Mouse (Mus musculus) thymus, postnatal 0 days (tissue): ENCODE data around the gene Gm17482. TPM values are rescaled to one million over a fixed set of nuclear protein-coding genes. Genes with fewer than 3 reads are reported as not detected.

ENCODE experiments used
- DNase-seq: peaks from one replicate; pipeline ENCODE4 v3.0.0-alpha.2; 2015; ENCODE audit warnings: low spot score
- polyA plus RNA-seq: library from polyadenylated mRNA; unstranded; fragments of >200 nt; fragmentation: Nextera tagmentation; extraction: Ambion mirVana; gene quantifications from 2 replicates; pipeline ENCODE4 v1.2.1, GENCODE M21; 2015

Gm17482 gene
- polyA plus RNA-seq, 1 experiment from 2014 or later = not detected

DNA sequence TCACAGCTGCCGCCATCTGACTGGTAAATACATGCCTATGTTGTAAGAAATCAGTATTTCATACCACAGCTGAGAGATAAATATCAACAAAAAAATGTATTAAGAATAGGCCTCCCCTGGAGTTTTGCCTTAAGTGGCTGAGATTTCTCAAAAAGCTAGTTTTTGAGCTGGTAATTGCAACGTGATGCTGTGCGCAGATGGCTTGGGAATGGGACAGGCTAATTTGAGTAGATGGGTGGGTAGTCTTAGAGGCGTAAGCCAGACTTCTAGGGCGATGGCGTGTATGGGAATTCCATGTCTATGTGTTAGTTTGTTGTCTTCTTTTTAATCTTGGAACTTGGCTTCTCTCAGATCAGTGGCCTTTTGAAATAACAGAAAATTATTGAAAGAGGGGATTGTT, 64.7 kb downstream of the Gm17482 start:
- DNase-seq = no peak

DNA sequence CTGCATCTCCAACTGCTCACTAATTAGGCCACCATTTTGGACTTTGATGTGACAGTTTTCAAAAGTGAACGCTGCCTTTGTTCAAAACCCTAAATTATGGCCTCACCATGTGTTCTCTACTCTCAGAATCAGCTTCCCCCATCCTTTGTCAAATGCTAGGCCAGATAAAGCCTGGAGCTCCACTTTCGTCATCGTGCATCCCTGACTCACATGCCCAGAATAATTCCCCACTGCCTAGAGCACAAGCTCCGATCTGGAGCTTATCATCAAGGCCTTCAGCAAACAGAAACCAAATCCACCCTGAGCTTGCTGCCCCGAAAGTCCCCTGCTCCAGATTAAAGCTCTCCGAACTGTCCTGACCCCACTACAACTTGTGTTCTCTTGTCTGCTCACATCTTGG, 65.5 kb downstream of the Gm17482 start:
- DNase-seq = no peak

DNA sequence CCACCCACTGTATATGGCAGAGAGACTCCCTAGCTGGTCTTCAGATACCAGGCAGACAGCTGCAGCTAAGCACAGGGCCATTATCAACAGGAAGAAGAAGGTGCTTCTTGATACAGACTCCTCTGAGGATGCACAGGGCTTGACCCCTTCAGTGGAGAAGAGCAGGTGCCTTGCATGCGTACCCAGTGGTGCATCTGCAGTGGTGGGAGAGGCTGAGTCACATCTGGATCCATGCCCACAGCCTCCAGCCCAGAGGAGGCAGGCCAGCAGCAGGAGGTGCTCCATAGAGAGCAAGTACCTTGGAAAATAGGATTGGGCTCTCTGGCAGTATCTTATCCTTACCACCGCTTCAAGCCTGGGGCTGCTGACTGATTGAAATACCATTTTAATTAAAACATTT, 66.7 kb downstream of the Gm17482 start:
- DNase-seq = no peak

DNA sequence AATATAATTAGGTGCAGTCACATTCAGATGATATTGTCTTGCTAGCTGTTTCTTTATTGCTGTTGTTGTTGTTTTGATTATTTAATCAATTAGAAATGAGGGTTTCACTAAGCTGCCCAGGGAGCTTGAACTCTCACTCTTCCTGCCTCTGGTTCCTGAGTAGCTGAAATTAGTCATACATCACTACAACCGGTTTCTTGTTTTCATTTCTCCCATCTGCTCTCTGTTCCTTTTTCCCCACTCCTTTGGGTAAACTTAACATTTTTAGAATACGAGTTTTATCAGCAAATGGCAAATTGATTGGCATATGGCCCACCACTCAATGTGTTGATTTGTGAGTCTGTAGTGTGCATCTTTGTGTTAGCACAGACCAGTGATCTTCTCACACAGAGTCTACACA, 80.0 kb downstream of the Gm17482 start:
- DNase-seq = no peak

Other genes starting within 250 kb of the Gm17482 start
- 58.2 and 58.8 TPM in 2 replicates for gene Tamm41, start 189.5 kb upstream of the Gm17482 start, polyA plus RNA-seq
- 0.64 and 0.72 TPM in 2 replicates for gene Syn2, start 92.4 kb upstream of the Gm17482 start, polyA plus RNA-seq
- gene Timp4, start 24.9 kb downstream of the Gm17482 start, polyA plus RNA-seq = 0.78 and 0.86 TPM in 2 replicates
- gene Pparg, start 133.6 kb downstream of the Gm17482 start, polyA plus RNA-seq = 4.7 and 5.9 TPM in 2 replicates